Comparison of ENCODE assay signal across 7 mouse cellular contexts in genomic region chrX:170019954-170020689, GRCm38 (mm10). TPM values are rescaled to one million over a fixed set of nuclear protein-coding genes. Genes with fewer than 3 reads are reported as not detected.
DNase-seq lines count a peak whose midpoint lies in the region; ATAC-seq lines count a peak whose summit lies in the region.
"Not testable (repeated sequence)": the region's sequence is repeated elsewhere in the genome, so short reads cannot be mapped to it uniquely, and the experiment has no call there.

No protein-coding gene starts in this region.

- H3K4me1 ChIP-seq in liver, embryonic 11.5 days (replicated peaks; ENCODE audit: control insufficient read depth, insufficient read depth, low read length), result not testable (repeated sequence)

- not testable (repeated sequence) for H3K27ac ChIP-seq in liver, embryonic 11.5 days (ENCODE audit: low read depth, low read length)

- not testable (repeated sequence) for H3K4me2 ChIP-seq in liver, embryonic 11.5 days

- H3K9me3 ChIP-seq in liver, embryonic 11.5 days (ENCODE audit: control insufficient read depth, low read length), result peaks cover 32% of the 10 kb centered on the region

- peak; percentile 20; the same call in 1 of the 2 replicates for ATAC-seq in common myeloid progenitor, adult 5-6 weeks (replicated peaks; ENCODE audit: low read depth, poor library complexity, severe bottlenecking)
- ATAC-seq in liver, embryonic 11.5 days (replicated peaks; ENCODE audit: low FRiP score), result not testable (repeated sequence)

- intact Hi-C loops in gastrocnemius, postnatal 36 days (cut with DNase I), result not testable (repeated sequence)

- DNase-seq in adrenal gland, adult (ENCODE audit: inconsistent age in 2 of 2, low spot score in 1 of 2), result peak; percentile 95 to 100
- peak; percentile 88 to 98 for DNase-seq in gastrocnemius, postnatal 36 days
- DNase-seq in kidney, adult 9 months, result peak; percentile 100
- peak; percentile 32 for DNase-seq in liver, embryonic 11.5 days (ENCODE audit: low spot score)
- peak; percentile 99 for DNase-seq in naive thymus-derived CD4-positive, alpha-beta T cell, adult 2 months (ENCODE audit: low read depth)
- peak; percentile 88 to 89 for DNase-seq in spleen, postnatal 14 days (ENCODE audit: low spot score in 2 of 2)

- H3K4me3 ChIP-seq in liver, embryonic 11.5 days (ENCODE audit: low read depth, low read length), result not testable (repeated sequence)

- 57% methylated on average over 14 of the region's 14 CpGs for WGBS in liver, embryonic 11.5 days

- H3K36me3 ChIP-seq in liver, embryonic 11.5 days (ENCODE audit: control insufficient read depth, insufficient read depth, low read length), result peaks cover 36% of the 10 kb centered on the region

- H3K27me3 ChIP-seq in liver, embryonic 11.5 days (replicated peaks; ENCODE audit: control insufficient read depth, insufficient read depth, low read length), result not testable (repeated sequence)

- H3K9ac ChIP-seq in liver, embryonic 11.5 days (ENCODE audit: low read depth, low read length), result not testable (repeated sequence)

RNA-seq across cellular contexts. Expression of gene Gm21887, which starts 10.7 kb away (rescaled TPM):
- 108 and 116 TPM in 2 replicates for total RNA-seq in common myeloid progenitor, adult 5-6 weeks (2017)
- total RNA-seq in gastrocnemius, postnatal 36 days (2021), result 10 to 100 TPM; 26.2 to 44.5 TPM
- polyA plus RNA-seq in liver, embryonic 11.5 days (2014; fragmentation: Nextera tagmentation; extraction: Ambion mirVana), result 217 and 306 TPM in 2 replicates

Comparison
In these comparisons a context has a peak if more than half of its experiments do, and no peak if none do; other contexts are left out.
1. DNase-seq: peak in every context shown above with its lines; median percentile 100 in kidney, adult 9 months; 99 in naive thymus-derived CD4-positive, alpha-beta T cell, adult 2 months; 98 in adrenal gland, adult; 93 in gastrocnemius, postnatal 36 days; 88 in spleen, postnatal 14 days; 32 in liver, embryonic 11.5 days.